Mouse (Mus musculus) CH12.LX (cell line): ENCODE measurements around the gene Fhl3.
A peak's percentile ranks its signal among the peaks of the same experiment; 100 is the strongest.

Experiments used
- BHLHE40 ChIP-seq: IDR thresholded peaks from 2 replicates; pipeline ENCODE4 v1.6.1; 2011; ENCODE audit warnings: mild to moderate bottlenecking, low read depth, low read length, improper control_type of control experiment
- CHD2 ChIP-seq: IDR thresholded peaks from 2 replicates; pipeline ENCODE4 v1.6.1; 2011; ENCODE audit warnings: low read length, improper control_type of control experiment
- CTCF ChIP-seq, 2 experiments: IDR thresholded peaks in 1 of 2; conservative IDR thresholded peaks in 1 of 2; 2 replicates each; pipeline ENCODE4 v1.5.1; 2011 to 2012; ENCODE audit warnings: low read depth in 2 of 2, low read length in 2 of 2, improper control_type of control experiment in 1 of 2, inconsistent platforms in 1 of 2, mild to moderate bottlenecking in 1 of 2, moderate library complexity in 1 of 2
- EP300 ChIP-seq: IDR thresholded peaks from 2 replicates; pipeline ENCODE4 v1.6.1; 2011; ENCODE audit warnings: low read length, improper control_type of control experiment
- ETS1 ChIP-seq: conservative IDR thresholded peaks from 2 replicates; pipeline ENCODE4 v1.6.1; 2012; ENCODE audit warnings: low read depth, mild to moderate bottlenecking, inconsistent platforms, low read length, improper control_type of control experiment, moderate library complexity
- HCFC1 ChIP-seq: IDR thresholded peaks from 2 replicates; pipeline ENCODE4 v1.6.1; 2012; ENCODE audit warnings: low read depth, mild to moderate bottlenecking, inconsistent platforms, low read length, improper control_type of control experiment
- IRF4 ChIP-seq: IDR thresholded peaks from 2 replicates; pipeline ENCODE4 v1.6.1; 2014; ENCODE audit warnings: low read depth, mild to moderate bottlenecking, inconsistent platforms, low read length, improper control_type of control experiment
- JUND ChIP-seq: conservative IDR thresholded peaks from 2 replicates; pipeline ENCODE4 v1.6.1; 2011; ENCODE audit warnings: low read depth, low read length, improper control_type of control experiment
- MAX ChIP-seq: IDR thresholded peaks from 2 replicates; pipeline ENCODE4 v1.6.1; 2011; ENCODE audit warnings: low read length, improper control_type of control experiment
- POLR2A ChIP-seq: IDR thresholded peaks from 2 replicates; pipeline ENCODE4 v1.6.1; 2011; ENCODE audit warnings: low read depth, mild to moderate bottlenecking, improper control_type of control experiment, low read length
- TBP ChIP-seq: conservative IDR thresholded peaks from 2 replicates; pipeline ENCODE4 v1.6.1; 2011; ENCODE audit warnings: low read depth, low read length, improper control_type of control experiment
- TCF12 ChIP-seq: IDR thresholded peaks from 2 replicates; pipeline ENCODE4 v1.6.1; 2014; ENCODE audit warnings: low read depth, mild to moderate bottlenecking, inconsistent platforms, low read length, improper control_type of control experiment
- ZKSCAN1 ChIP-seq: IDR thresholded peaks from 2 replicates; pipeline ENCODE4 v1.6.1; 2012; ENCODE audit warnings: low read depth, inconsistent platforms, low read length, improper control_type of control experiment, borderline replicate concordance
- ZNF384 ChIP-seq: IDR thresholded peaks from 2 replicates; pipeline ENCODE4 v1.6.1; 2012; ENCODE audit warnings: low read depth, low read length, improper control_type of control experiment, inconsistent platforms

GRCm38 (mm10) chr4:124710776-124711291, 10.3 kb downstream of the Fhl3 start:
- TF ChIP-seq CHD2 (no peak), ZNF384 (no peak), IRF4 (no peak), HCFC1 (no peak), MAX (no peak), CTCF (conservative IDR thresholded peaks at IDR 0.05 in 1 of 2, IDR thresholded peaks at IDR 0.05 in 1 of 2; ENCODE audit: low read depth in 2 of 2, low read length in 2 of 2) (peak; percentile 33 to 67; a peak in 2 of 4 replicates), BHLHE40 (no peak), EP300 (no peak), ETS1 (no peak), JUND (no peak), ZKSCAN1 (no peak), POLR2A (no peak), TBP (no peak), TCF12 (no peak)
